Mouse (Mus musculus): ENCODE measurements around the gene Gm4307.
"Not testable (repeated sequence)": the region's sequence is repeated elsewhere in the genome, so short reads cannot be mapped to it uniquely, and the experiment has no call there.

DNA sequence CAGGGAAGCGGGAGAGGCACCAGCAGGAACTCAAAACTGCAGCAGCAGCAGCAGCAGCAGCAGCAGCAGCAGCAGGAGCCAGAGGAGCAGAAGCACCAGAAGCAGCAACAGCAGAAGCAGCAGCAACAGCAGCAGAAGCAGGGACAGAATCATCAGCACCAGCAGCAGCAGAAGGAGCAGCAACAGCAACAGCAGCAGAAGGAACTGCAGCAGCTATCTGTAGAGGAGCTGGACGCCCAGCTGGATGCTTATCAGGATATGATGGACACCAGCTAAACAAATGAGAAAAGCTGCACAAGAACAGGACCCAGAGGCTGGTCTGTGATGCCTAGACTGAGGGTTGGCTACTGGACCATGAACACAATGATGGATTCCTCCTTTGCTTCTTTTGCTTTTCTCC is 4.3 kb upstream of the Gm4307 start:
- TF ChIP-seq CTCF (IDR thresholded peaks at IDR 0.05; ENCODE audit: low read depth, low read length); POLR2AphosphoS5 (IDR thresholded peaks at IDR 0.05; ENCODE audit: insufficient replicate concordance, low read depth, low read length); GATA1 (IDR thresholded peaks at IDR 0.05; ENCODE audit: borderline replicate concordance, low read length); TAL1 (conservative IDR thresholded peaks at IDR 0.05; ENCODE audit: low read depth, low read length); GATA2 (IDR thresholded peaks at IDR 0.05; ENCODE audit: borderline replicate concordance, low read depth, low read length): not testable (repeated sequence)
